Mouse (Mus musculus) MEL (cell line): ENCODE results near the gene Chpt1. TPM values are rescaled to one million over a fixed set of nuclear protein-coding genes. Genes with fewer than 3 reads are reported as not detected.

Experiments
- DNase-seq: peaks from one replicate; pipeline ENCODE4 v3.0.0; 2011; ENCODE audit warnings: low read depth, low spot score
- H3K27ac ChIP-seq: 2 replicates; pipeline ENCODE4 v1.5.1; 2012; ENCODE audit warnings: low read depth, mild to moderate bottlenecking, control low read depth, low read length, moderate library complexity; ENCODE audit not compliant: control insufficient read depth
- H3K27me3 ChIP-seq, 2 experiments: fragments of 150-350 bp in 1 of 2; sonication (generic) in 1 of 2; 2 replicates each; pipeline ENCODE4 v1.6.1; 2012; ENCODE audit warnings: low read length in 2 of 2, mild to moderate bottlenecking in 2 of 2, improper control_type of control experiment in 1 of 2, moderate library complexity in 1 of 2; ENCODE audit not compliant: insufficient read depth in 2 of 2, control insufficient read depth in 1 of 2
- H3K36me3 ChIP-seq, 2 experiments: 2 replicates each; pipeline ENCODE4 v1.6.1; 2012 to 2014; ENCODE audit warnings: low read length in 2 of 2, improper control_type of control experiment in 1 of 2, inconsistent platforms in 1 of 2, mild to moderate bottlenecking in 1 of 2; ENCODE audit not compliant: insufficient read depth in 2 of 2, control insufficient read depth in 1 of 2
- H3K4me1 ChIP-seq, 2 experiments: fragments of 150-350 bp in 1 of 2; sonication (generic) in 1 of 2; 2 replicates each; pipeline ENCODE4 v1.6.1; 2012; ENCODE audit warnings: low read length in 2 of 2, improper control_type of control experiment in 1 of 2, mild to moderate bottlenecking in 1 of 2; ENCODE audit not compliant: insufficient read depth in 2 of 2, control insufficient read depth in 1 of 2
- H3K4me3 ChIP-seq, 2 experiments: fragments of 150-350 bp in 1 of 2; sonication (generic) in 1 of 2; 2 replicates each; pipeline ENCODE4 v1.5.1; 2012; ENCODE audit warnings: low read depth in 2 of 2, low read length in 2 of 2, mild to moderate bottlenecking in 2 of 2, moderate library complexity in 2 of 2, control low read depth in 1 of 2, improper control_type of control experiment in 1 of 2; ENCODE audit not compliant: control insufficient read depth in 1 of 2, insufficient read depth in 1 of 2
- H3K79me2 ChIP-seq: 2 replicates; pipeline ENCODE4 v1.6.1; 2012; ENCODE audit warnings: mild to moderate bottlenecking, low read length, moderate library complexity; ENCODE audit not compliant: control insufficient read depth, poor library complexity, insufficient read depth
- H3K9ac ChIP-seq: 2 replicates; pipeline ENCODE4 v1.6.1; 2012; ENCODE audit warnings: low read depth, mild to moderate bottlenecking, control low read depth, low read length, moderate library complexity; ENCODE audit not compliant: control insufficient read depth, poor library complexity, severe bottlenecking
- H3K9me3 ChIP-seq: fragments of 150-350 bp; sonication (generic); replicated peaks from 2 replicates; pipeline ENCODE4 v1.6.1; 2012; ENCODE audit warnings: mild to moderate bottlenecking, low read length, improper control_type of control experiment, moderate library complexity; ENCODE audit not compliant: insufficient read depth
- CTCF ChIP-seq, 3 experiments: IDR thresholded peaks in 2 of 3; conservative IDR thresholded peaks in 1 of 3; 2 replicates each; pipeline ENCODE4 v1.5.1; 2011 to 2012; ENCODE audit warnings: low read length in 3 of 3, low read depth in 2 of 3, mild to moderate bottlenecking in 2 of 3, improper control_type of control experiment in 1 of 3, inconsistent platforms in 1 of 3, mixed read lengths in 1 of 3, moderate library complexity in 1 of 3; ENCODE audit not compliant: control insufficient read depth in 1 of 3, insufficient read depth in 1 of 3, poor library complexity in 1 of 3, severe bottlenecking in 1 of 3
- ETS1 ChIP-seq: IDR thresholded peaks from 2 replicates; pipeline ENCODE4 v1.6.1; 2012; ENCODE audit warnings: low read depth, mild to moderate bottlenecking, inconsistent platforms, low read length, improper control_type of control experiment, moderate library complexity
- MXI1 ChIP-seq: IDR thresholded peaks from 2 replicates; pipeline ENCODE4 v1.6.1; 2011; ENCODE audit warnings: mild to moderate bottlenecking, low read depth, low read length, improper control_type of control experiment
- NRF1 ChIP-seq: IDR thresholded peaks from 2 replicates; pipeline ENCODE4 v1.6.1; 2014; ENCODE audit warnings: low read depth, mild to moderate bottlenecking, inconsistent platforms, low read length, improper control_type of control experiment, moderate library complexity; ENCODE audit not compliant: poor library complexity, insufficient read depth, severe bottlenecking
- POLR2AphosphoS2 ChIP-seq: IDR thresholded peaks from 2 replicates; pipeline ENCODE4 v1.6.1; 2011; ENCODE audit warnings: low read length, improper control_type of control experiment
- SMC3 ChIP-seq: IDR thresholded peaks from 2 replicates; pipeline ENCODE4 v1.6.1; 2011; ENCODE audit warnings: low read depth, low read length, improper control_type of control experiment
- UBTF ChIP-seq: IDR thresholded peaks from 2 replicates; pipeline ENCODE4 v1.6.1; 2012; ENCODE audit warnings: low read depth, mild to moderate bottlenecking, inconsistent platforms, low read length, improper control_type of control experiment, moderate library complexity, borderline replicate concordance; ENCODE audit not compliant: insufficient read depth
- polyA plus RNA-seq, 2 experiments: library from polyadenylated mRNA; stranded (reverse) in 1 of 2; unstranded in 1 of 2; fragments of >175 nt in 1 of 2; fragments of >200 nt in 1 of 2; gene quantifications; 2 replicates each; pipeline versions ENCODE4 v1.2.1 to v1.2.4; 2012; ENCODE audit warnings: low replicate concordance in 2 of 2, low read depth in 1 of 2; ENCODE audit not compliant: insufficient read length in 2 of 2, insufficient read depth in 1 of 2, missing spikeins in 1 of 2
- total RNA-seq: library from RNA; depleted of rRNA; stranded (reverse); fragments of 300-350 nt; gene quantifications from 2 replicates; pipeline ENCODE4 v1.2.3, GENCODE M21; 2012

Gene Chpt1
- total and polyA plus RNA-seq, 3 experiments: 9.6 to 19.0 TPM; not detected in 1

GRCm38 (mm10) chr10:88510503-88511271 lies 6.8 kb upstream of the Chpt1 start:
- Histone ChIP-seq H3K9me3 (no peaks in the 10 kb centered on the region), H3K27ac (no peak overlapping the region), H3K79me2 (no peaks in the 10 kb centered on the region), H3K27me3 (no peaks in the 10 kb centered on the region), H3K4me1 (peaks cover 0 to 11% of the 10 kb centered on the region in 2 experiments; a peak in 3 of 4 replicates), H3K9ac (no peak overlapping the region), H3K4me3 (no peak overlapping the region), H3K36me3 (peaks cover 0 to 10% of the 10 kb centered on the region in 2 experiments; a peak in 2 of 4 replicates)
- no peak for DNase-seq
- no peak for TF ChIP-seq MXI1
- TF ChIP-seq UBTF: no peak
- no peak for TF ChIP-seq ETS1
- no peak for TF ChIP-seq POLR2AphosphoS2
- no peak for TF ChIP-seq NRF1

- H3K79me2 ChIP-seq: no peaks in the 10 kb centered on the region
- no peak overlapping the region for H3K27ac ChIP-seq
- TF ChIP-seq SMC3: no peak
- TF ChIP-seq, all 39 proteins: peak for 0
- H3K9me3 ChIP-seq: no peaks in the 10 kb centered on the region
- no peak overlapping the region for H3K9ac ChIP-seq
- no peaks in the 10 kb centered on the region for H3K27me3 ChIP-seq
- DNase-seq: no peak
- H3K36me3 ChIP-seq: peaks cover 0 to 5% of the 10 kb centered on the region in 2 experiments; a peak in 2 of 4 replicates
- H3K4me3 ChIP-seq: no peak overlapping the region
- H3K4me1 ChIP-seq: peaks cover 7% of the 10 kb centered on the region in 2 experiments; a peak in 3 of 4 replicates
These were observed 3.8 kb upstream of the Chpt1 start for GRCm38 (mm10) chr10:88507691-88508143.

GRCm38 (mm10) chr10:88505256-88505655 lies 1.4 kb upstream of the Chpt1 start:
- DNase-seq: no peak
- Histone ChIP-seq H3K4me3 (no peak overlapping the region), H3K79me2 (no peaks in the 10 kb centered on the region)

More at GRCm38 (mm10) chr10:88505256-88505655, 1.4 kb upstream of the Chpt1 start:
- no peak for TF ChIP-seq CTCF (IDR thresholded peaks at IDR 0.05 in 2 of 3, conservative IDR thresholded peaks at IDR 0.05 in 1 of 3; ENCODE audit: control insufficient read depth in 1 of 3, insufficient read depth in 1 of 3, low read depth in 2 of 3, low read length in 3 of 3, poor library complexity in 1 of 3, severe bottlenecking in 1 of 3)
- Histone ChIP-seq H3K9me3 (no peaks in the 10 kb centered on the region), H3K27ac (no peak overlapping the region), H3K4me1 (peaks cover 9 to 11% of the 10 kb centered on the region in 2 experiments; a peak in 3 of 4 replicates), H3K36me3 (peaks cover 0 to 5% of the 10 kb centered on the region in 2 experiments; a peak in 2 of 4 replicates), H3K9ac (no peak overlapping the region), H3K27me3 (no peaks in the 10 kb centered on the region)
